Mouse (Mus musculus) liver, adult 2 months (tissue): Measurements from ENCODE around the gene Clec9a. TPM values are rescaled to one million over a fixed set of nuclear protein-coding genes. Genes with fewer than 3 reads are reported as not detected.
A peak's percentile ranks its signal among the peaks of the same experiment; 100 is the strongest.

ENCODE experiments used
- DNase-seq: peaks from one replicate; pipeline ENCODE4 v3.0.0-alpha.2; 2011; ENCODE audit warnings: low read depth, low spot score; ENCODE audit errors: extremely low read depth
- H3K27ac ChIP-seq: fragments of 200-500 bp; replicated peaks from 2 replicates; pipeline ENCODE4 v1.5.1; 2012; ENCODE audit warnings: low read depth, mild to moderate bottlenecking, control low read depth, inconsistent platforms, low read length; ENCODE audit not compliant: insufficient read depth
- H3K27me3 ChIP-seq: fragments of 200-500 bp; 2 replicates; pipeline ENCODE4 v1.6.1; 2012; ENCODE audit warnings: mild to moderate bottlenecking, moderate library complexity, low read length, inconsistent platforms; ENCODE audit not compliant: control insufficient read depth, insufficient read depth
- H3K36me3 ChIP-seq: fragments of 200-500 bp; 2 replicates; pipeline ENCODE4 v1.6.1; 2012; ENCODE audit warnings: low read length, inconsistent platforms; ENCODE audit not compliant: control insufficient read depth, insufficient read depth
- H3K4me1 ChIP-seq: fragments of 200-500 bp; 2 replicates; pipeline ENCODE4 v1.6.1; 2011; ENCODE audit warnings: low read length; ENCODE audit not compliant: control insufficient read depth, insufficient read depth
- H3K4me3 ChIP-seq: fragments of 200-500 bp; 2 replicates; pipeline ENCODE4 v1.5.1; 2011; ENCODE audit warnings: low read depth, mild to moderate bottlenecking, control low read depth, low read length, moderate library complexity; ENCODE audit not compliant: insufficient read depth
- H3K79me2 ChIP-seq: fragments of 200-500 bp; 2 replicates; pipeline ENCODE4 v1.6.1; 2012; ENCODE audit warnings: inconsistent platforms, mild to moderate bottlenecking, low read length, moderate library complexity; ENCODE audit not compliant: control insufficient read depth, insufficient read depth
- H3K9ac ChIP-seq: fragments of 200-500 bp; 2 replicates; pipeline ENCODE4 v1.6.1; 2012; ENCODE audit warnings: low read depth, mild to moderate bottlenecking, control low read depth, inconsistent platforms, low read length
- CTCF ChIP-seq: fragments of 200-500 bp; IDR thresholded peaks from 2 replicates; pipeline ENCODE4 v1.5.1; 2011; ENCODE audit warnings: low read depth, low read length, control low read depth
- POLR2A ChIP-seq: fragments of 200-500 bp; IDR thresholded peaks from 2 replicates; pipeline ENCODE4 v1.6.1; 2011; ENCODE audit warnings: low read length, control low read depth; ENCODE audit not compliant: insufficient read depth; ENCODE audit errors: extremely low read depth
- WGBS: fragments of 180-500 bp; shearing (Covaris S2); methylation state at CpG from one replicate; pipeline ENCODE4 v1.1.7; 2018; 5-methylcytosine and 5-hydroxymethylcytosine counted together
- polyA plus RNA-seq: library from polyadenylated mRNA; depleted of rRNA; stranded (reverse); fragments of >200 nt; gene quantifications from 2 replicates; pipeline ENCODE4 v1.2.3, GENCODE M21; 2012
- total RNA-seq: library from RNA; depleted of rRNA; stranded (reverse); fragments of >200 nt; gene quantifications from 2 replicates; pipeline ENCODE4 v1.2.3, GENCODE M21; 2014

The Clec9a gene
- total and polyA plus RNA-seq, 2 experiments, result 0.86 to 2.9 TPM

- Histone ChIP-seq H3K36me3 (no peaks in the 10 kb centered on the region), H3K27me3 (no peaks in the 10 kb centered on the region), H3K27ac (no peak overlapping the region), H3K4me1 (peaks cover 11% of the 10 kb centered on the region), H3K79me2 (no peaks in the 10 kb centered on the region), H3K4me3 (no peak overlapping the region), H3K9ac (no peak overlapping the region)
- no peak for DNase-seq
- no peak for TF ChIP-seq POLR2A
- 56% methylated on average over 5 of the region's 5 CpGs for WGBS
Measured at GRCm38 (mm10) chr6:129425812-129426211, 17.1 kb downstream of the Clec9a start.

GRCm38 (mm10) chr6:129427281-129427680 is 18.6 kb downstream of the Clec9a start:
- TF ChIP-seq CTCF, result no peak
- no peak for TF ChIP-seq POLR2A
- Histone ChIP-seq H3K27me3 (no peaks in the 10 kb centered on the region), H3K4me3 (no peak overlapping the region), H3K4me1 (peaks cover 8% of the 10 kb centered on the region), H3K79me2 (no peaks in the 10 kb centered on the region), H3K9ac (no peak overlapping the region), H3K27ac (no peak overlapping the region), H3K36me3 (no peaks in the 10 kb centered on the region)
- WGBS, result 89% methylated on average over 4 of the region's 4 CpGs
- no peak for DNase-seq

GRCm38 (mm10) chr6:129434239-129434638 is 25.6 kb downstream of the Clec9a start:
- DNase-seq, result peak; percentile 43
- WGBS, result 79% methylated on average over 5 of the region's 5 CpGs
- H3K27ac ChIP-seq, result no peak overlapping the region
- H3K79me2 ChIP-seq, result no peaks in the 10 kb centered on the region
- H3K9ac ChIP-seq, result no peak overlapping the region
- no peak overlapping the region for H3K4me3 ChIP-seq
- no peaks in the 10 kb centered on the region for H3K27me3 ChIP-seq
- TF ChIP-seq CTCF, result no peak
- TF ChIP-seq POLR2A, result no peak
- H3K4me1 ChIP-seq, result no peaks in the 10 kb centered on the region; the same call in 1 of the 2 replicates
- H3K36me3 ChIP-seq, result no peaks in the 10 kb centered on the region

GRCm38 (mm10) chr6:129436025-129436424 is 27.4 kb downstream of the Clec9a start:
- no peak for TF ChIP-seq POLR2A
- Histone ChIP-seq H3K9ac (no peak overlapping the region), H3K36me3 (no peaks in the 10 kb centered on the region), H3K27me3 (no peaks in the 10 kb centered on the region), H3K27ac (no peak overlapping the region), H3K4me1 (no peaks in the 10 kb centered on the region; the same call in 1 of the 2 replicates), H3K79me2 (no peaks in the 10 kb centered on the region), H3K4me3 (no peak overlapping the region)
- DNase-seq, result no peak
- WGBS, result 81% methylated on average over 3 of the region's 3 CpGs

- H3K36me3 ChIP-seq, result no peaks in the 10 kb centered on the region
- WGBS, result 88% methylated on average over 2 of the region's 2 CpGs
- H3K4me1 ChIP-seq, result no peaks in the 10 kb centered on the region; the same call in 1 of the 2 replicates
- TF ChIP-seq CTCF (no peak), POLR2A (no peak)
- no peaks in the 10 kb centered on the region for H3K79me2 ChIP-seq
- no peak overlapping the region for H3K9ac ChIP-seq
- no peak overlapping the region for H3K4me3 ChIP-seq
- no peak overlapping the region for H3K27ac ChIP-seq
- H3K27me3 ChIP-seq, result no peaks in the 10 kb centered on the region
- DNase-seq, result no peak
Measured at GRCm38 (mm10) chr6:129438033-129438432, 29.4 kb downstream of the Clec9a start.

GRCm38 (mm10) chr6:129449743-129450142 is 41.1 kb downstream of the Clec9a start:
- Histone ChIP-seq H3K9ac (no peak overlapping the region), H3K4me1 (no peaks in the 10 kb centered on the region), H3K36me3 (no peaks in the 10 kb centered on the region), H3K4me3 (no peak overlapping the region), H3K27me3 (no peaks in the 10 kb centered on the region), H3K79me2 (no peaks in the 10 kb centered on the region), H3K27ac (peak overlapping the region; percentile 21; the same call in 1 of the 2 replicates)
- DNase-seq, result no peak
- TF ChIP-seq POLR2A, result no peak
- TF ChIP-seq CTCF, result no peak
- 75% methylated on average over 6 of the region's 6 CpGs for WGBS
